Mouse (Mus musculus) T-cell, adult 2 months (primary cell): ENCODE results near the gene Htt.

Experiments
- DNase-seq: peaks from one replicate; pipeline ENCODE4 v3.0.0; 2022; ENCODE audit warnings: low spot score

The Htt gene

DNA sequence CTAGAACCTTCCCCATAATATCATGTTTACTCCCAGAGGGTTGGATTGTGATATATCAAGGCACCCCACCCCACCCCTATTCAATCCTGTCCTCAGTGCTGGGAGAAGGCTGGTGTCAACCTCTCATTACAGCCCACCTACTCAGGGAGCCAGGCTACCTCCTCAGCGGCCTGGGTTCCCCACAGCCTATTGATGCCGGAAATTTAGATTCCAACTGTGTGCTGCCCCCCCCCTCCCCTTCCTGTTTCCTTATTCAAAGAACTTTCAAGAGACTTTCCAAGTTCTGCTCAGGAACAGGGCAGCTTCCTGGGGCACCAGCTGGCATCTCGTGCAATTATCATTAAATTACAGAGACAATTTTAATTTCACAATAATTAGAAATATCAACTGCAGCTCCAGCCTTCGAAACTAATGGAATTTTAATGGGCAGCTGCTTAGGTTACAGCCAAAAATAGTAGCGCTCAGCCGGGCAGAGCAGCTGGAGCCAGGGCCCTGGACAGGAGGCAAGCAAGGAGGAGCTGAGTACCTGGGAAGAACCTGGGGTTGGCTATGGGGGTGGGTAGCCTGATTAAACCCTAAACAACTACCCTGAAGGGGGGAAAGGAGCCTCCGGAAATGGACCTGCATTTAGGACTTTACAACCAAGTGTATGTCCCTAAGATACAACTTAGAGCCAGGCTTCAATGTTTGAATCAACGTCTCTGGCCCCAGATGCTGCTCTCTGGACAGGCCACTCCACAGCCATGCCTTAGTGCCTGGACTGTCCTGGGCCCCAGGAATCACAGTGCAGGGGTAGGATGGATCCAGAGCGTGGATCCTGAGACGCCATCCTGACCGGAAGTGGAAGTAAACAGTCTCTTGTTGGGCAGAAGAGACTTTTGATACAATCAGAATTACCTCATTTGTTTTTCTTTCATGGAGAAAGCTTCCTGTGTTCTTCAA, 170.2 kb downstream of the Htt start:
- no peak for DNase-seq

DNA sequence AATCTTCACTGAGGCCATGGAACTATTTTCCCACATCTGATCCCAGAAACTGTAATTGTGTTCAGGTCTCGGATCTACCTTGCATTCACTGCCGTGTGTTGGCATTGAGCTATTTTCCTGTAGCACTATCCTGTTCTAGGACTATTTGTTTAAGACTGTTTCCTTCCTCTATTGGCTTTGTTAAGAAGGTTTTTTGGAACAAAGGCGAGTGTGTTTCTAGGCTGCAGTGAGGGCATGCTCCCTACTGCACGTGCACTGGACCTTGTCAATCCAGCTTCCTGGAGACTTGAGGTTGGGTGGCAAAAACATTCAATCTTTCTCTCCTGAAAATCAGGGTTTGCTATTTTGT, 170.9 kb downstream of the Htt start:
- no peak for DNase-seq

DNA sequence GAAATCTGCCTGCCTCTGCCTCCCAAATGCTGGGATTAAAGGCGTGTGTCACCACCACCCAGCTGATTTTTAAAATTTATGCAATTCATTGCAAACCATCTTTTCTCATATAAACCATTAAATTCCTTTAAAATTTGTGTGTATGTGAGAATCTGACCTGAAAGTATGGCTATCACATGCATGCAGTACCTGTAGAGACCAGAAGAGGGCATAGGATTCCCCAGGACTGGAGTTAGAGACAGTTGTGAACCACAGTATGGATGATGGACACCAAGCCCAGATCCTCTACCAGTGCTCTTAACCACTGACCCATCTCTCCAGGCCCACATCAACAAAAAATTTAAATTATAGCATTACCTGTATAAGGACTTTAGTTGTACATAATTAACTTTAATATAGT, 171.9 kb downstream of the Htt start:
- no peak for DNase-seq

DNA sequence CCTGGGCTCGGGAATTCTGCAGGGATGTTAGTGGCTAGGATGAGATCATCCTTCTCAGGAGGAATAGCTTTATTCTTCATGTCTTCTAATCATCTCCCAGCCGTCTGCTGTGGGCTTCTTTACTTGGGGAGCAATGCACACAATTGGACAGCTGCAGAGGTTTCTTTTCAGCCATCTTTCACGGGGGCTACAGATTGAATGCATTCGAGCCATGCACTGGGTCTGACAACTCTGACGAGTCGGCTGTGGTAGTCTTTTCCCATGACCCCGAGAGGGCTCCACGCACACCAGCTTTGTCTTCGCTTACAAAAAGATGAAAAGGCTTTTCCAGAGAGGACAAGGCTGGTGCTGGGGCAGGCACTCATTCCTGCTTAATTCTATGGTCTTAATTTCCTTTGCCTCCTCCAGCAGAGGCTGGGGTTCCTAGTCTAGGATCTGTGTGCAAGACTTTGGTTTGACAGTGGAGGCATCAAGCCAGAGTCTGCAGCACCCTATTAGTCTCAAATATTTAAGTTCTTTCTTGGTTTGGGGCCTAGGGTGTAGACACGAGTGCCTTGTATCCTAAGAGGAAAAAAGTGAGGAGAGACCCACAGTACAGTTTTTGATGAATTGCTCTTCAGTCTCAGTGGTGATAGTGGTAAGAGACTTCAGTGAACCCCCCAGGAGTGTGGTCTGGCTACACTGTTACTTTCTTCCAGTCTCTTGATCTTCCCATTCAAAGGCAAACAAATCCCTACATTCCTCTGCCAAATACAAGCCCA, 180.3 kb downstream of the Htt start:
- no peak for DNase-seq

DNA sequence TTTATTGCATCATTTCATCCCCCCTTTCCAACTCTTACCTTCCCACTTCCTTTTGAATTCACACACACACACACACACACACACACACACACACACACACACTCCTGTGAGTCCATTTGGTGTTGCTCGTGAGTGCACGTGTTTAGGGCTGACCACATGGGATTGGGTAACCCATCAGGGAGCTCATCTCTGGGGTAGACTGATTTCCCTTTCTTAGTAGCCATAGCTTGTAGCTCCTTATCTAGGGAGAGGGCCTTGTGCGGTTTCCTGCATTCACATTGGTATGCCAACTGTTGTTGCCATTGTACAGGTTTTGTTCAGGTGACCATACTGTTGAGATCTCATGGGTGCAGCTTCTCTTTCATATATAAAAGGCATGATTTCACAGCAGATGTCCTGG, 181.9 kb downstream of the Htt start:
- DNase-seq = no peak

DNA sequence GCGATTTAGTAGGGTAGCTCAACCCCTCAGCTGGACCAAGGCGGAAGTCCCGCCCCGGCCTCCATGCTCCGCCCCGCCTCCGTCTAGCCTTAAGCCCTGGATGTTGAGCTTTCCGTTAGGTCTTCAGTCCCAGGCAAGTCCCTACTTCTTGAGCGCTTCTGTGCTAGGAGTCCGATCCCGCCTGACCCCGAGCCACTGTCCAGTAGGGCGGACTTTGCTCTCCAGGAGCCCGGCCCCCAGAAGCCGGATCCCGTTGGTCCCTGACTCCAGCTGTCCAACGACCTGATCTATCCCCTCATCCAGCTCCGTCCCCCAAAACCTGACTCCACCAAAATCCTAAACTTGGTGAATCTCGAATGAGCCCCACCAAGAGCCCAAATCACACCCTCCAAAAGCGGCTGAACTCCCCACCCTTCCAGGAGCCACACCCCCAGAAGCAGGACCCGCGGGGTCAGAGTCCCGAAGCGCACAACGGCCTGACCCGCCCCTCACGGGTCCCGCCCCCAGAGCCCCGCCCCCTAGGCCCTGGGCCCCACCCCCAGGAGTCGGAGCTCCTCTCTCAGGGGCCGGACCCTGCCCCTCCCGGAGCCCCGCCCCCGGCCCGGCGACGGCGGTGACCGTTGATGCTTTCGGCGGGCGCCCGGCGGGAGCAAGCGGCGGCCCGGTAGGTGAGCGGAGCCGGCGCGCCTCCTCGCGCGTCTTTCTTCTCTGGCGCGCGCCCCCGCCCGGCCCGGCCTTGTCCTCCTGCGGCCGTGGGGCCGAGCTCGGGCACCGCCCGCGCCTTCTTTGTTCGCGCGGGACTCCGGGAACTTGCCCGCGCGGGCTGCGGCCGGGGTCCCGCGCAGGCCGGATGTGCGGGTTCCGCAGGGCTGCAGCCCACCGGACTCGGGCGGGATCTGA, 187.6 kb downstream of the Htt start, which contains the start of gene Rgs12:
Rgs12 (plus strand) TSS at position 585 of the 900 bp plus-strand sequence.
- peak; percentile 63 for DNase-seq

DNA sequence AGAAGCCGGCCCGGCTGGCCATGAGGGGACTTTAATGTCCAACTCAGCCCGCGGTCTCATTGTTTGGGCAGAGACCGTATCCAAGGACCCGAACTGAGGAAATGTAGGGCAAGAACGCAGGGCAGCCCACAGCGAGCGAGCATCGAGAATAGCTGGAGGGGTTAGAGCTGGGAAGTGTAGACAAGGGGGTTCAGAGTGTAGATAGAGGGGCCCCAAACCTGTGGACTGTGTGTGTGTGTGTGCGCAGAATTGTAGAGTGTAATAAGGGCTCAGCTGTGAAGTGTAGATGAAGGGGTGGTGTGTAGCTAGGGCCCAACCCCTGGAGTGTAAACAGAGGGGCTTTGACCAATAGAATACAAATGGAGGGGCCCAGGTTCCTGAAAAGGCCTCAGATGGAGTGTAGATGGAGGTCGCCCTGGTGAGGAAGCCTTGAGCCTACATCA, 188.2 kb downstream of the Htt start:
- no peak for DNase-seq

DNA sequence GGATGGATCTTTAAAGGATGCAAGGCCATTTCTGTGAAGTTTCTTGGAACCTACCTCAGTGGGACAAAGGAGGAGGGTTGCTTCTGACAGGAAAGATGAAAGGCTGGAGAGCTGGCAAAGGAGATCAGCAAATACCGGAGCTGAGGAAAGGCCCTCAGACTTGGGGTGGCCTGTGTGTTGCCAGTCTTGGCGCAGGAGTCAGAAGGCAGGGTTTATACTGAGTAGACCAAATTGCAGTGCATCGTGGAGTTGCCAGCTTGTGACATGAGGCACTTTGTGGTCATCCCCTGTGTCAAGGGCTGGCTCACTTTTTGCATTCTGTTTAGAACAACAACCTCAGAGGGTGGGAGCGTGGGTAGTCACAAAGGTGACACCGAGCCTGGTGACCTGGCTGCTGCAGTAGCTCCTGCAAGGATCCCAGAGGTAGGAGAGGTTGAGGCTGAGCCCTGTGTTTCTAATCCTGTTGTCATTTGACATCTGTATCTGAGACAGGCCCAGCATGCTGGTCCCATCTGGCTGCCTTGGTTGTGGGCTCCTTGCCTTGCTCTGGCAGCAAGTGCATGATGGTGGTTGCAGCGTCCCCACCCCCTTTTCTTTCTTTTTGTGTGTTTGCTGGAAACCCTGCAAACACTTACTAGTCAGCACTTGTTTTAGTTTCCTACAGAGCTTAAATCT, 189.1 kb downstream of the Htt start:
- no peak for DNase-seq

DNA sequence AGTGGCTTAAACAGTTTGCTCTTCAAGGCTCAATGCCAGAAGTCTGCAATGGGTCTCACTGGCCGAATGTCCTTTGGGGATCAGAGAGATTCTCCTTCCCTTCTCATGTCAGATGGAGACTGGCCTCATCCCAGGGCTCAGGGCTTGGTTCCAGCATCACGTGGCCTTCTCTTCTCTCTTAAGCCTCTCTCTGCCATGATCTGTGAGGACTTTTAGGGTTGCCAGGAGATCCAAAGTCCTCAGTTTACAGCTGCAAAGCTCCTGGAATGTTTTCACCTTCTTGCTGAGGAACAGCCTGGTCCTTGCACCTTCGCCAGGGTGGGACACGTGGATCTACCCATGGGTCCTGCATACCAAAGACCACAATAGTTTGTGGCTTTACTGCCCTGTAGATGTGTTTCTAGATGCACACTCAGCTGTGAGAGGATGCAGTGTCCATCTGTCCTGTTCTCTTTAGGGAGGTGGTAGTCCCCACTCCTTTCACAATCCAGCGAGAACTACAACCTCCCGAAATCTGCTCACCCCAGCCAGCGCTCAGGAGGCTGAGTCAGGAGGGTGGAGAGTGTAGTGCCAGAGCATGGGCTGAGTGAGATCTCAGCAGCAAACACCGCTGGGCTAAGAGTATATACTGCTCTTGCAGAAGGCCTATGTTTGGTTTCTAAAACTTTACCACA, 189.8 kb downstream of the Htt start:
- no peak for DNase-seq

DNA sequence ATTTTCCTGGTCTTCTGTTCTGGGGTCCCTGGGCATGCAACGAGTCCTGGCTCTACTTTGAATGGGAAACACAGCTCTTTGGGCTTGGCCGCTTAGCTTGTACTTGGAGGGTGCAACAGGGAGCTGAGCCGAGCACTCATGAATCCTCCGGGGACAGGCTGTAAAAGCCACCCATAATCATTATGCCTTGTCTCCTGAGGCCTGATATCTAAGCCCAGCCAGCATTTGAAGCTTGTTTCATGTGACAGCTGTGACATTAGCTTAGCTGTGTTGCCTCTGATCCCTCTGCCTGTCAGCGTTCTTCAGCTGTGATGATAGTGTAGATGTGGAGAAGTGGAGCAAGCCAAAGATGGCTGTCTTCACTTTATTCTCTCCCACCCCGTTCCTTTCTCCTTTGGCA, 193.0 kb downstream of the Htt start:
- DNase-seq = no peak

DNA sequence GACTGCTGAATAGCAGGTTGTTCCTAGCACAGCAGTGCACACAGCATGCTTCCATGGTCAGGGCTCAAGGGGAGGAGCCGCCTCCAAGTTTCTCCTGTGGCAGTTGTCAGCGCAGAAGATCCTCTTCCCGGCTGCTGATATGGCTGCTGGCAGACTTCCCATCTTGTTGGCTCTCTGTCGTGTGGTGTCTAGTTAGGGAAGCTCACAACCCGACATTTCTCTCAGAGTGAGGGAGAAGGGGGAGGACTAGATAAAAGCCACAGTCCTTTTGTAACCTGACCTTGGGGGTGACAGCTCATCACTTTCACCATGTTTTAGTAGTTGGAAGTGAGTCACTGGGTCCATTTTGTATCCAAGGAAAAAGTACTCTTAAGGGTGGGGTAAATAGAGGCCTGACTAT, 194.1 kb downstream of the Htt start:
- DNase-seq = no peak

DNA sequence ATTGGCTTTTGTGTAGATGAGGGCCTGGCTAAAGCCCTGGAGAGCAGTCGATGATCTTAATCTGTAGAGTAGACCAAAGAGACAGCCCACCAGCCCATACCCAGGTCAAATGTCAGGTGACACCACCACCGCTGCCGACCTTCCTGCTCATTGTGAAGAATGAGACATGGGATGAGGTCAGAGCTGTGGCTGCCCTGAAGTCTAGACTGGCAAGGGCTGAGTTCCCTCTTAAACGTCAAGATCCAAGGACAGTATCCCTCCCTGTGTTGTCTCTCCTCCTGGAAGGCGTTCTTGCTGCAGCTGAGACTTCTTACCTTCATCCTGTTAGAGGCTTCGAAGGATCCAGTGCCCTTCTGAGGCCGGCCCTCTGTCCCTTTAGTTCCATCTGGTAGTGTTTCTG, 194.6 kb downstream of the Htt start:
- DNase-seq = no peak

DNA sequence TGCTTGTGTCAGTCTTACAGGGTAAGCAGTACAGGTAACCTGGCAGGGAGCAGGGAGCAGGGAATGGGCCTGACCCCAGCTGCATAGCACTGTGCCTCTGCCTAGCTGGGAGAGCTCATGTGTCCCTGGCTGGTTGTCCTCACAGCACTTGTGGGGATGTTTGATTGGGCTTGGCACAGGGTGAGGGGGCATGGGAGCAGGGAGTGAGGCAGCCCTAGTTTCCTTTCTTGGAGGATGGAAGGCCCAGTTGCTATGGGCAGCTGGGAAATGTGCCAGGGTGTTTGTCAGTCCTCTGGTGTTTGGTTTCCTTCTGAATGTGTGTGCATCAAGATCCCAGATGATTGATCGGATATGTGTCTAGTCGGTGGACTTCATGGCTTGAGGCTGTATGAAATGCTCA, 195.5 kb downstream of the Htt start:
- DNase-seq = no peak

DNA sequence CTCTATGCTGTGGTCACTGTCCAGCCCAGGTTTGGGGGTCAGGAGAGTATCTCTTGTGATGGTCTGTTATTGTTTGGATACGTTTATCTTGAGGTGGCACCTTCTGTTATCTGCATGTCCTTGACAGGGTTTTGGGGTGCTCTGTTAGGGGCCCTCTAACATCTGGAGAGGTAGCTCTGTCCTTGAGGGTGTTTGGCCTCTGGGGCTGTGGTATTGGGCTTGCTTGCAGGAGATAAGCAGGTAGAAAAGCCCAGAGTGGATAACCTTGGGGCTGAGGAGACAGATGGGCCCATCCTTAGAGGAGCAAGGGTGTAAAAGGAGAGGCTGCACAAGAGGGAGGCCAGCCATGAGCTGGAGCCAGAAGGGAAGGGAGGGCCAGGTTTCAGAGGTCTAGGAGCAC, 198.5 kb downstream of the Htt start:
- no peak for DNase-seq
